Mouse (Mus musculus): Measurements from ENCODE around the gene Myo5a. TPM values are rescaled to one million over a fixed set of nuclear protein-coding genes. Genes with fewer than 3 reads are reported as not detected.

Myo5a gene
- polyA plus RNA-seq, 1 experiment from 2014 or later: 23.5 TPM

DNA sequence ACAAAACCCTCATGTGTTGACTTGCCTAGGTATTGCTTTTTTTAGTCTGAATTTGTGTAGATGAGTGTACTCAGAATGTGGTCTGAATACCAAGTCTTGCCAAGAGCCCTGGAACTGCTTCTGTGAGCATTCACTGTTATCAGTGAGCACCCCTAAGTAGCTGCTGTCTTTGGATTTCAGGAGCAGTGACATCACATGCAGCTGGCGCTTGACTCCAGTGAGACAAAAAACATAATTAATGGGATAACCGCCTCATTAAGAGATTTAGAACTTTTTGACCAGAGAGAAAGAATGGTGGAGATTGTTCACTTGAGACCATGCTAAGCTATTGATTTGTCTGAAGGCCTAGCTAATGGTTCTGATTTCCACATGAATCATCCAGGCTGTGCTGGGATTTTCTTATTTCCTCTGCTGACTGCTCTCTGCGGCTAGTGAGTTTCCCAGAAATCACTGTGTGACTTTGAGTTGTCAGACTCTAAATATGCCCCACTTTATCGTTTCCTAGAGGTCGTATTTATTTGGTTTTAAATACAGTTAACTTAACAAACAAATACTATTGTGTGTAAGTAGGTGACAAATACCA is 14.5 kb downstream of the Myo5a start:
- no peak overlapping the region for H3K4me2 ChIP-seq (ENCODE audit: low read depth, low read length)
- no peaks in the 10 kb centered on the region for H3K9me3 ChIP-seq (replicated peaks; ENCODE audit: control insufficient read depth, low read length)
- H3K9ac ChIP-seq (replicated peaks; ENCODE audit: low read length): no peak overlapping the region
- no peak overlapping the region for H3K4me3 ChIP-seq (ENCODE audit: low read depth, low read length)
- no peak overlapping the region for H3K27ac ChIP-seq (replicated peaks; ENCODE audit: low read depth, low read length)
- H3K27me3 ChIP-seq (ENCODE audit: control insufficient read depth, insufficient read depth, low read length): no peaks in the 10 kb centered on the region
- no peaks in the 10 kb centered on the region for H3K36me3 ChIP-seq (replicated peaks; ENCODE audit: control insufficient read depth, insufficient read depth, low read depth, low read length)
- ATAC-seq (replicated peaks; ENCODE audit: insufficient number of reproducible peaks, low FRiP score, low TSS enrichment, low read depth): no peak
- no peak for DNase-seq (ENCODE audit: low spot score)
- no peaks in the 10 kb centered on the region for H3K4me1 ChIP-seq (ENCODE audit: control insufficient read depth, insufficient read depth, low read length)
- 80% methylated on average over 5 of the region's 5 CpGs for WGBS

- no peak overlapping the region for H3K4me3 ChIP-seq (ENCODE audit: low read depth, low read length)
- 74% methylated on average over 2 of the region's 2 CpGs for WGBS
- no peak overlapping the region for H3K9ac ChIP-seq (replicated peaks; ENCODE audit: low read length)
- H3K36me3 ChIP-seq (replicated peaks; ENCODE audit: control insufficient read depth, insufficient read depth, low read depth, low read length): no peaks in the 10 kb centered on the region
- H3K9me3 ChIP-seq (replicated peaks; ENCODE audit: control insufficient read depth, low read length): no peaks in the 10 kb centered on the region
- ATAC-seq (replicated peaks; ENCODE audit: insufficient number of reproducible peaks, low FRiP score, low TSS enrichment, low read depth) (no peak), DNase-seq (ENCODE audit: low spot score) (no peak)
- H3K27me3 ChIP-seq (ENCODE audit: control insufficient read depth, insufficient read depth, low read length): no peaks in the 10 kb centered on the region
- no peak overlapping the region for H3K27ac ChIP-seq (replicated peaks; ENCODE audit: low read depth, low read length)
- no peaks in the 10 kb centered on the region for H3K4me1 ChIP-seq (ENCODE audit: control insufficient read depth, insufficient read depth, low read length)
- H3K4me2 ChIP-seq (ENCODE audit: low read depth, low read length): no peak overlapping the region
Observed at GRCm38 (mm10) chr9:75087823-75088222, 17.0 kb downstream of the Myo5a start.

GRCm38 (mm10) chr9:75089285-75089684 is 18.5 kb downstream of the Myo5a start:
- DNase-seq (ENCODE audit: low spot score) (no peak), ATAC-seq (replicated peaks; ENCODE audit: insufficient number of reproducible peaks, low FRiP score, low TSS enrichment, low read depth) (no peak)
- H3K4me1 ChIP-seq (ENCODE audit: control insufficient read depth, insufficient read depth, low read length): no peaks in the 10 kb centered on the region
- no peaks in the 10 kb centered on the region for H3K27me3 ChIP-seq (ENCODE audit: control insufficient read depth, insufficient read depth, low read length)
- H3K4me3 ChIP-seq (ENCODE audit: low read depth, low read length): no peak overlapping the region
- no peak overlapping the region for H3K9ac ChIP-seq (replicated peaks; ENCODE audit: low read length)
- no peak overlapping the region for H3K27ac ChIP-seq (replicated peaks; ENCODE audit: low read depth, low read length)
- H3K36me3 ChIP-seq (replicated peaks; ENCODE audit: control insufficient read depth, insufficient read depth, low read depth, low read length): no peaks in the 10 kb centered on the region
- H3K4me2 ChIP-seq (ENCODE audit: low read depth, low read length): no peak overlapping the region
- 86% methylated on average over 3 of the region's 3 CpGs for WGBS
- no peaks in the 10 kb centered on the region for H3K9me3 ChIP-seq (replicated peaks; ENCODE audit: control insufficient read depth, low read length)

GRCm38 (mm10) chr9:75092134-75092533 is 21.3 kb downstream of the Myo5a start:
- no peaks in the 10 kb centered on the region for H3K36me3 ChIP-seq (replicated peaks; ENCODE audit: control insufficient read depth, insufficient read depth, low read depth, low read length)
- 89% methylated on average over 1 of the region's 1 CpGs for WGBS
- ATAC-seq (replicated peaks; ENCODE audit: insufficient number of reproducible peaks, low FRiP score, low TSS enrichment, low read depth): no peak

GRCm38 (mm10) chr9:75094762-75095161 is 23.9 kb downstream of the Myo5a start:
- H3K27me3 ChIP-seq (ENCODE audit: control insufficient read depth, insufficient read depth, low read length): no peaks in the 10 kb centered on the region
- H3K4me3 ChIP-seq (ENCODE audit: low read depth, low read length): no peak overlapping the region
- ATAC-seq (replicated peaks; ENCODE audit: insufficient number of reproducible peaks, low FRiP score, low TSS enrichment, low read depth) (no peak), DNase-seq (ENCODE audit: low spot score) (no peak)
- no peak overlapping the region for H3K9ac ChIP-seq (replicated peaks; ENCODE audit: low read length)
- no peak overlapping the region for H3K27ac ChIP-seq (replicated peaks; ENCODE audit: low read depth, low read length)
- no peaks in the 10 kb centered on the region for H3K9me3 ChIP-seq (replicated peaks; ENCODE audit: control insufficient read depth, low read length)
- no peak overlapping the region for H3K4me2 ChIP-seq (ENCODE audit: low read depth, low read length)
- H3K4me1 ChIP-seq (ENCODE audit: control insufficient read depth, insufficient read depth, low read length): no peaks in the 10 kb centered on the region
- H3K36me3 ChIP-seq (replicated peaks; ENCODE audit: control insufficient read depth, insufficient read depth, low read depth, low read length): no peaks in the 10 kb centered on the region
- 81% methylated on average over 3 of the region's 3 CpGs for WGBS

More at GRCm38 (mm10) chr9:75092134-75092533, 21.3 kb downstream of the Myo5a start:
- no peak for DNase-seq (ENCODE audit: low spot score)
- Histone ChIP-seq H3K4me2 (ENCODE audit: low read depth, low read length) (no peak overlapping the region), H3K9me3 (replicated peaks; ENCODE audit: control insufficient read depth, low read length) (no peaks in the 10 kb centered on the region), H3K4me1 (ENCODE audit: control insufficient read depth, insufficient read depth, low read length) (no peaks in the 10 kb centered on the region), H3K4me3 (ENCODE audit: low read depth, low read length) (no peak overlapping the region), H3K27ac (replicated peaks; ENCODE audit: low read depth, low read length) (no peak overlapping the region), H3K27me3 (ENCODE audit: control insufficient read depth, insufficient read depth, low read length) (no peaks in the 10 kb centered on the region), H3K9ac (replicated peaks; ENCODE audit: low read length) (no peak overlapping the region)

DNA sequence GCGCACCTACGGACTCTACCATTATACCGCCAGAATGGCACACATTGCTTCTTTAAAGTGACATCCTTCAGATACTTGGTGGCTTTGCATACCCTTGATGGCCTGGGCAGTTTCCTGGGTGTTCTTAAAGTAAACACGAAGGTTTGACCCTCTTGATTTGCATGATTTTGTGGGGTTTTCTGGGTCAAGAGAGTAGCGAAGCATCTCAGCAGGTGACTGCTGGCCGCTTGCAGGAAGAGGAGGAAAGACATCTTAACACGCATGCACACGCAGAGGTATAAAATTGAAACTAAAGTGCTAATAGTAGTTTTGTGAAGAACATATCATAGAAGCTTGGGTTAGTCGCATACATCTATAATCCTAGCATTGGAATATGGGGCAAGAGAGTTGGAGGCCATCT is 28.1 kb downstream of the Myo5a start:
- Histone ChIP-seq H3K4me1 (ENCODE audit: control insufficient read depth, insufficient read depth, low read length) (no peaks in the 10 kb centered on the region), H3K27ac (replicated peaks; ENCODE audit: low read depth, low read length) (no peak overlapping the region), H3K36me3 (replicated peaks; ENCODE audit: control insufficient read depth, insufficient read depth, low read depth, low read length) (no peaks in the 10 kb centered on the region), H3K27me3 (ENCODE audit: control insufficient read depth, insufficient read depth, low read length) (no peaks in the 10 kb centered on the region), H3K9ac (replicated peaks; ENCODE audit: low read length) (no peak overlapping the region), H3K4me2 (ENCODE audit: low read depth, low read length) (no peak overlapping the region), H3K9me3 (replicated peaks; ENCODE audit: control insufficient read depth, low read length) (no peaks in the 10 kb centered on the region), H3K4me3 (ENCODE audit: low read depth, low read length) (no peak overlapping the region)
- no peak for ATAC-seq (replicated peaks; ENCODE audit: insufficient number of reproducible peaks, low FRiP score, low TSS enrichment, low read depth)
- no peak for DNase-seq (ENCODE audit: low spot score)
- 95% methylated on average over 9 of the region's 9 CpGs for WGBS

- ATAC-seq (replicated peaks; ENCODE audit: insufficient number of reproducible peaks, low FRiP score, low TSS enrichment, low read depth): no peak
- H3K4me3 ChIP-seq (ENCODE audit: low read depth, low read length): no peak overlapping the region
- H3K9ac ChIP-seq (replicated peaks; ENCODE audit: low read length): no peak overlapping the region
- H3K36me3 ChIP-seq (replicated peaks; ENCODE audit: control insufficient read depth, insufficient read depth, low read depth, low read length): no peaks in the 10 kb centered on the region
- no peaks in the 10 kb centered on the region for H3K27me3 ChIP-seq (ENCODE audit: control insufficient read depth, insufficient read depth, low read length)
- 97% methylated on average over 8 of the region's 8 CpGs for WGBS
- no peak overlapping the region for H3K27ac ChIP-seq (replicated peaks; ENCODE audit: low read depth, low read length)
- no peak for DNase-seq (ENCODE audit: low spot score)
- no peaks in the 10 kb centered on the region for H3K9me3 ChIP-seq (replicated peaks; ENCODE audit: control insufficient read depth, low read length)
- H3K4me1 ChIP-seq (ENCODE audit: control insufficient read depth, insufficient read depth, low read length): no peaks in the 10 kb centered on the region
- no peak overlapping the region for H3K4me2 ChIP-seq (ENCODE audit: low read depth, low read length)
Observed at GRCm38 (mm10) chr9:75100157-75100781, 29.5 kb downstream of the Myo5a start.

DNA sequence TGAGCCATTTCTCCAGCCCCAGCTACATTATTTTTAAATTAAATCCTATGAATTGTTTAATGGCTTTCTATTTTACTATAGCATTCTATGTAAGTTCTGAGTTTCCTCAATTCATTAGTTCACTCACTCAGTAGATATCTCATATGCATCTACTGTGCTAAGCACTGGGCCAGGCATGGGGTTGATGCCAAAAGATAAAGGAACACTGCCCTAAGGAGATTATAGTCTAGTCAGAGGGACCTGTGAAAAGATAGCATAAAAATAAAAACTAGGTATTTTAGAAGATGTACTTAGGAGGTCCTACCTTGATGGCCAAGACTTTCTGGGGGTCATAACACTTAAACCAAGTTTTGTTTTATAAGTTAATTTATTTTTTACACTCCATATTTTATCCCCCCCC is 31.3 kb downstream of the Myo5a start:
- no peaks in the 10 kb centered on the region for H3K27me3 ChIP-seq (ENCODE audit: control insufficient read depth, insufficient read depth, low read length)
- no peak overlapping the region for H3K9ac ChIP-seq (replicated peaks; ENCODE audit: low read length)
- H3K4me1 ChIP-seq (ENCODE audit: control insufficient read depth, insufficient read depth, low read length): no peaks in the 10 kb centered on the region
- H3K27ac ChIP-seq (replicated peaks; ENCODE audit: low read depth, low read length): no peak overlapping the region
- H3K4me3 ChIP-seq (ENCODE audit: low read depth, low read length): no peak overlapping the region
- ATAC-seq (replicated peaks; ENCODE audit: insufficient number of reproducible peaks, low FRiP score, low TSS enrichment, low read depth): no peak
- no peak overlapping the region for H3K4me2 ChIP-seq (ENCODE audit: low read depth, low read length)
- no peak for DNase-seq (ENCODE audit: low spot score)
- no peaks in the 10 kb centered on the region for H3K9me3 ChIP-seq (replicated peaks; ENCODE audit: control insufficient read depth, low read length)
- H3K36me3 ChIP-seq (replicated peaks; ENCODE audit: control insufficient read depth, insufficient read depth, low read depth, low read length): no peaks in the 10 kb centered on the region
